Mouse (Mus musculus): ENCODE measurements around the gene Atg2a. TPM values are rescaled to one million over a fixed set of nuclear protein-coding genes. Genes with fewer than 3 reads are reported as not detected.
"Not testable (repeated sequence)": the region's sequence is repeated elsewhere in the genome, so short reads cannot be mapped to it uniquely, and the experiment has no call there.

Atg2a gene
- total RNA-seq, 2 experiments from 2014 or later: 12.7 to 14.6 TPM

DNA sequence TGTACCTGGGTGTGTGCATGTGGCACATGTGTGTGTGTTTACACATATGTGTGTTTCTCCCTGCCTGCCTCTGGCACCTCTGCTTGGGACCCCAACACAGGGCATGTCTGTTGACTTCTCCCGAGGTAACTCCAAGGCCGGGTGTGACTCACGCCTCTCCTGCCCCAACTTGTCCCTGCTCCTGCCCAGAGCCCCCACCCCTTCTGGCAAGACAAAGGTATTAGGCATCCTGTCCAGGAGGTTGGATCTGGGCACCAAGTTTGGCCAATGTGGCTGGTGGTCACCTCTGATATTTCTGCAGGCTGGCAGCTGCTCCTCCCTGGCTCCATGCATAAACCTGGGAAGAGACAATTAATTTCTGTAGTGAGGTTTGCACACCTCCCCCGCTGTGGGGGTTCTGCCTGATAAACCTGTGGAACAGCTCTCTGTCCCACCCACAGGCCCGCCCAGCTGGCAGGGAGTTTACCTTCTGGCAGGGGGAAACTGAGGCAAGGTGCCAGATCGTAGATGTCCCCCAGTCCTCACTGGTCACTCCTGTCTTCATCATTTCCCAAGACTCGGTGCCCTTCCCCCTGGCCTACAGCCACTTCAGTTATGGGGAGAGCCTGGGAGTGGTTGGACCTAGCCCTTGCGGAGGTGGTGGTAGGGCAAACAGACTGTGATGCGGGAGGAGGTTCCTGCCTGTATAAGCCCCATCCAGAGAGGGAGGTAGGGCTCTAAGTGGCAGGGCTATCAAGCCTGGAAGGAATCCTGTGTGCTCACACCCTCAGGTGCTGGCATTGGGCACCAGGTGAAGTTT, 66.5 kb downstream of the Atg2a start:
- intact Hi-C loops (cut with DNase I; ENCODE audit: low total_unique reads): no loop called here
- DNase-seq: no peak

DNA sequence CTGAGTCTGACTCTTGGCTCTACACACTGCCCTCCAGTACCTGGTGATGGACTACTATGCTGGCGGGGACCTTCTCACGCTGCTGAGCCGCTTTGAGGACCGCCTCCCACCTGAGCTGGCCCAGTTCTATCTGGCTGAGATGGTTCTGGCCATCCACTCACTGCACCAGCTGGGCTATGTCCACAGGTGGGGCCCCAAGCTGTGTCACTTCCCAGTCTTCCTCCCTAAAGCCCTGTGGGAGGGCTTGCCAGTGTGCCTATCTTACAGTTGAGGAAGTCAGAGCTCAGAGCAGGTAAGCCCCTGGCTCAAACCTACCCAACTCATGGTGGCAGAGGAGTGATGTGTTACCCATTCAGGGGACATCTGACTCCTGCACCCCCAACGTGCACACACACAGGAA, 68.7 kb downstream of the Atg2a start:
- intact Hi-C loops (cut with DNase I; ENCODE audit: low total_unique reads): no loop called here
- DNase-seq: no peak

- intact Hi-C loops (cut with DNase I; ENCODE audit: low total_unique reads); DNase-seq: not testable (repeated sequence)
These were observed 70.3 kb downstream of the Atg2a start for GRCm38 (mm10) chr19:6311783-6312182.

Small RNA genes lying within 50 kb of the gene (microRNA-seq; reads per million reads assigned to microRNA genes)
- gene Mir192 (23.1 to 32.5 reads per million in 2 experiments), gene Mir194-2 (18.8 to 19.5 reads per million in 2 experiments)

Other genes with a start within 250 kb of the Atg2a start
- gene Capn1, start 225.8 kb upstream of the Atg2a start, total RNA-seq (2021): 10 to 100 TPM; 77.0 to 81.1 TPM
- 10 to 100 TPM; 13.5 to 15.9 TPM for gene Syvn1, start 195.1 kb upstream of the Atg2a start, total RNA-seq (2021)
- 10 to 100 TPM; 29.1 to 30.6 TPM for gene Mrpl49, start 183.9 kb upstream of the Atg2a start, total RNA-seq (2021)
- gene Fau, start 183.8 kb upstream of the Atg2a start, total RNA-seq (2021): 100 to 1,000 TPM; 481 to 546 TPM
- gene Znhit2, start 180.5 kb upstream of the Atg2a start, total RNA-seq (2021): 1 to 10 TPM; 9.2 to 9.9 TPM
- 1 to 10 TPM; 3.7 to 4.5 TPM for gene Tm7sf2, start 173.3 kb upstream of the Atg2a start, total RNA-seq (2021)
- gene Vps51, start 164.4 kb upstream of the Atg2a start, total RNA-seq (2021): 10 to 100 TPM; 20.4 to 24.0 TPM
- gene Tmem262, start 161.6 kb upstream of the Atg2a start, total RNA-seq (2021): not detected
- not detected for gene Gm28374, start 159.4 kb upstream of the Atg2a start, total RNA-seq (2021)
- 10 to 100 TPM; 11.9 to 14.6 TPM for gene Zfpl1, start 156.7 kb upstream of the Atg2a start, total RNA-seq (2021)
- gene Cdca5, start 156.7 kb upstream of the Atg2a start, total RNA-seq (2021): 1 to 10 TPM in 1 of 2 experiments, under 1 TPM in 1; 0.84 to 1.3 TPM
- not detected for gene AC131692.1, start 147.2 kb upstream of the Atg2a start, total RNA-seq (2021)
- not detected for gene Naaladl1, start 135.9 kb upstream of the Atg2a start, total RNA-seq (2021)
- 10 to 100 TPM in 1 of 2 experiments, 1 to 10 TPM in 1; 8.8 to 14.4 TPM for gene Sac3d1, start 123.0 kb upstream of the Atg2a start, total RNA-seq (2021)
- gene Snx15, start 113.4 kb upstream of the Atg2a start, total RNA-seq (2021): 10 to 100 TPM in 1 of 2 experiments, 1 to 10 TPM in 1; 8.2 to 11.9 TPM
- under 1 TPM in 1 of 2 experiments, not detected in 1; 0.20 TPM for gene Batf2, start 100.7 kb upstream of the Atg2a start, total RNA-seq (2021)
- gene Arl2, start 100.1 kb upstream of the Atg2a start, total RNA-seq (2021): 10 to 100 TPM; 53.4 to 55.4 TPM
- gene Majin, start 57.3 kb upstream of the Atg2a start, total RNA-seq (2021): not detected
- gene Gpha2, start 15.3 kb upstream of the Atg2a start, total RNA-seq (2021): not detected
- 10 to 100 TPM; 22.4 to 24.7 TPM for gene Ppp2r5b, start 5.8 kb upstream of the Atg2a start, total RNA-seq (2021)
- 10 to 100 TPM; 40.5 to 50.8 TPM for gene Ehd1, start 35.1 kb downstream of the Atg2a start, total RNA-seq (2021)
- gene Cdc42bpg, start 64.8 kb downstream of the Atg2a start, total RNA-seq (2021): 1 to 10 TPM; 3.4 to 3.9 TPM
- 10 to 100 TPM; 10.1 to 11.4 TPM for gene Men1, start 93.3 kb downstream of the Atg2a start, total RNA-seq (2021)
- 10 to 100 TPM in 1 of 2 experiments, 1 to 10 TPM in 1; 9.5 to 14.4 TPM for gene Map4k2, start 99.5 kb downstream of the Atg2a start, total RNA-seq (2021)
- 10 to 100 TPM; 75.1 to 80.9 TPM for gene Sf1, start 122.0 kb downstream of the Atg2a start, total RNA-seq (2021)
- 1,000 to 10,000 TPM; 4,021 to 4,833 TPM for gene Pygm, start 142.7 kb downstream of the Atg2a start, total RNA-seq (2021)
- 10 to 100 TPM; 24.0 to 37.6 TPM for gene Rasgrp2, start 157.7 kb downstream of the Atg2a start, total RNA-seq (2021)
- gene Nrxn2, start 177.1 kb downstream of the Atg2a start, total RNA-seq (2021): 1 to 10 TPM; 1.5 to 2.9 TPM